Mouse (Mus musculus) retina, adult 2 months (tissue): ENCODE data around the gene Efnb2.

ENCODE experiments used
- DNase-seq: peaks from one replicate; pipeline ENCODE4 v3.0.0-alpha.2; 2012; ENCODE audit warnings: low read depth, low spot score

Gene Efnb2

GRCm38 (mm10) chr8:8613844-8614243, 47.2 kb downstream of the Efnb2 start:
- no peak for DNase-seq

GRCm38 (mm10) chr8:8611928-8612327, 49.1 kb downstream of the Efnb2 start:
- DNase-seq = no peak

GRCm38 (mm10) chr8:8609791-8610190, 51.3 kb downstream of the Efnb2 start:
- no peak for DNase-seq

GRCm38 (mm10) chr8:8609141-8609540, 51.9 kb downstream of the Efnb2 start:
- DNase-seq = no peak

- DNase-seq = no peak
Measured at GRCm38 (mm10) chr8:8605621-8606020, 55.4 kb downstream of the Efnb2 start.

GRCm38 (mm10) chr8:8603875-8604274, 57.2 kb downstream of the Efnb2 start:
- no peak for DNase-seq

- DNase-seq = no peak
Measured at GRCm38 (mm10) chr8:8602616-8603461, 58.2 kb downstream of the Efnb2 start.

GRCm38 (mm10) chr8:8599931-8600330, 61.1 kb downstream of the Efnb2 start:
- no peak for DNase-seq

GRCm38 (mm10) chr8:8597434-8597833, 63.6 kb downstream of the Efnb2 start:
- DNase-seq = no peak

GRCm38 (mm10) chr8:8595831-8596611, 65.0 kb downstream of the Efnb2 start:
- DNase-seq = no peak

- DNase-seq = no peak
Measured at GRCm38 (mm10) chr8:8593812-8594211, 67.2 kb downstream of the Efnb2 start.

GRCm38 (mm10) chr8:8593371-8593770, 67.7 kb downstream of the Efnb2 start:
- no peak for DNase-seq

- no peak for DNase-seq
Measured at GRCm38 (mm10) chr8:8592331-8592730, 68.7 kb downstream of the Efnb2 start.

GRCm38 (mm10) chr8:8583981-8584377, 77.1 kb downstream of the Efnb2 start:
- no peak for DNase-seq

GRCm38 (mm10) chr8:8583290-8583980, 77.6 kb downstream of the Efnb2 start:
- DNase-seq = no peak

GRCm38 (mm10) chr8:8577770-8578303, 83.2 kb downstream of the Efnb2 start:
- no peak for DNase-seq

GRCm38 (mm10) chr8:8576833-8577232, 84.2 kb downstream of the Efnb2 start:
- no peak for DNase-seq

GRCm38 (mm10) chr8:8576286-8576685, 84.8 kb downstream of the Efnb2 start:
- DNase-seq = no peak

- DNase-seq = no peak
Measured at GRCm38 (mm10) chr8:8574521-8575499, 86.2 kb downstream of the Efnb2 start.

- DNase-seq = no peak
Measured at GRCm38 (mm10) chr8:8572272-8572671, 88.8 kb downstream of the Efnb2 start.
